Comparison of ENCODE assay signal across 9 mouse cellular contexts in the genomic region with DNA sequence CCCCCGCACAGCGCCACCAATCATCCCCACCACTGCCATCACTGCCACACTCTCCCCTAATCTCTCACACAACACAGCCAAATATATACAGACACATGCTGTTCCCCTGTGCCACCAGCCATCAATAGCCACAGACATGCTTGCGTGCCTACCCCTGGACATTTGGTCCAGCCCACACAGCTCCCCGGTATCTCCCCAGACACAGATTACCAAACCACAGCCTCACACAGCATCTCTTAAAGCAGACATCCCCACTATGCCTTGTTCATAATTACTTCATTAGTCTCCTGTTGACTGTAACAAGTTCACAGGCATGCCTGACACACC. TPM values are rescaled to one million over a fixed set of nuclear protein-coding genes. Genes with fewer than 3 reads are reported as not detected.
DNase-seq lines count a peak whose midpoint lies in the region; ATAC-seq and TF ChIP-seq lines count a peak whose summit lies in the region.
"Had no signal": no experiment of that assay in that cellular context is flagged by ENCODE, and none has a peak within 500 bp of the region (broad histone marks: within the 10 kb centered on the region; RNA-seq: fewer than 3 reads in every experiment).

No protein-coding gene starts in this region.

- peak overlapping the region; percentile 69; the same call in 1 of the 2 replicates for H3K9ac ChIP-seq in heart, embryonic 16.5 days (ENCODE audit: low read length)
- H3K9ac ChIP-seq in midbrain, embryonic 12.5 days (replicated peaks) = no peak overlapping the region

- no peak for DNase-seq in layer of hippocampus, adult 2 months (ENCODE audit: low spot score in 2 of 2)
- no peak for DNase-seq in layer of hippocampus, postnatal 10 days (ENCODE audit: low spot score in 2 of 2)
- no peak for DNase-seq in embryonic facial prominence, embryonic 10.5 days (ENCODE audit: low spot score)
- no peak for DNase-seq in c-Kit-positive CD71-positive TER-119-positive erythroid progenitor cells, embryonic 14.5 days (ENCODE audit: low spot score)
- DNase-seq in gastrocnemius, postnatal 4 days (ENCODE audit: low spot score in 2 of 2) = no peak
- DNase-seq in frontal cortex, postnatal 36 days (ENCODE audit: low spot score in 2 of 2) = no peak
- DNase-seq: kidney, adult 9 months had no signal

- H3K4me3 ChIP-seq in layer of hippocampus, adult 2 months = no peak overlapping the region
- H3K4me3 ChIP-seq in embryonic facial prominence, embryonic 10.5 days = 0 out of 2 replicates have a peak overlapping the region, but pooled peaks have one; percentile 2
- no peak overlapping the region for H3K4me3 ChIP-seq in heart, embryonic 16.5 days (ENCODE audit: low read length)
- no peak overlapping the region for H3K4me3 ChIP-seq in midbrain, embryonic 12.5 days

- H3K27ac ChIP-seq in layer of hippocampus, adult 2 months = peak overlapping the region; percentile 91
- H3K27ac ChIP-seq in embryonic facial prominence, embryonic 10.5 days (replicated peaks) = peak overlapping the region; percentile 82
- peak overlapping the region; percentile 96 for H3K27ac ChIP-seq in heart, embryonic 16.5 days (ENCODE audit: low read length)
- peak overlapping the region; percentile 71; the same call in 1 of the 2 replicates for H3K27ac ChIP-seq in midbrain, embryonic 12.5 days (replicated peaks)

- H3K27me3 ChIP-seq in embryonic facial prominence, embryonic 10.5 days (replicated peaks; ENCODE audit: low read depth, poor library complexity, severe bottlenecking) = peaks cover 61% of the 10 kb centered on the region
- no peaks in the 10 kb centered on the region for H3K27me3 ChIP-seq in heart, embryonic 16.5 days (ENCODE audit: control insufficient read depth, insufficient read depth, low read length)
- H3K27me3 ChIP-seq in midbrain, embryonic 12.5 days = peaks cover 29% of the 10 kb centered on the region

- H3K4me2 ChIP-seq in heart, embryonic 16.5 days (ENCODE audit: low read depth, low read length) = peak overlapping the region; percentile 39; the same call in 1 of the 2 replicates
- no peak overlapping the region for H3K4me2 ChIP-seq in midbrain, embryonic 12.5 days (replicated peaks)

- peaks cover 74% of the 10 kb centered on the region for H3K4me1 ChIP-seq in embryonic facial prominence, embryonic 10.5 days
- H3K4me1 ChIP-seq in heart, embryonic 16.5 days (ENCODE audit: control insufficient read depth, insufficient read depth, low read length) = peaks cover 86% of the 10 kb centered on the region
- H3K4me1 ChIP-seq in midbrain, embryonic 12.5 days = peaks cover 71% of the 10 kb centered on the region

- ATAC-seq in heart, embryonic 16.5 days (replicated peaks; ENCODE audit: extremely low read depth, insufficient read depth, low FRiP score) = no peak
- no peak for ATAC-seq in midbrain, embryonic 12.5 days (ENCODE audit: low FRiP score, low read depth)

- TF ChIP-seq CTCF in layer of hippocampus, adult 2 months (conservative IDR thresholded peaks at IDR 0.05) = no peak

- no peaks in the 10 kb centered on the region for H3K9me3 ChIP-seq in embryonic facial prominence, embryonic 10.5 days
- H3K9me3 ChIP-seq in heart, embryonic 16.5 days (replicated peaks; ENCODE audit: control insufficient read depth, low read length) = no peaks in the 10 kb centered on the region
- H3K9me3 ChIP-seq in midbrain, embryonic 12.5 days = no peaks in the 10 kb centered on the region

- no peaks in the 10 kb centered on the region for H3K36me3 ChIP-seq in embryonic facial prominence, embryonic 10.5 days (replicated peaks)
- H3K36me3 ChIP-seq in heart, embryonic 16.5 days (ENCODE audit: control insufficient read depth, insufficient read depth) = no peaks in the 10 kb centered on the region
- no peaks in the 10 kb centered on the region for H3K36me3 ChIP-seq in midbrain, embryonic 12.5 days

- 91% methylated on average over 4 of the region's 4 CpGs for WGBS in embryonic facial prominence, embryonic 10.5 days
- WGBS in heart, embryonic 16.5 days = 44% methylated on average over 3 of the region's 4 CpGs
- WGBS in midbrain, embryonic 12.5 days = 88% methylated on average over 4 of the region's 4 CpGs

RNA-seq across cellular contexts. Expression of a gene that starts 38.9 kb away (rescaled TPM):
- 10 to 100 TPM; 32.0 to 33.1 TPM for total RNA-seq in layer of hippocampus, adult 2 months (2021)
- 10 to 100 TPM; 42.3 to 42.7 TPM for total RNA-seq in layer of hippocampus, postnatal 10 days (2021)
- 66.7 and 73.0 TPM in 2 replicates for polyA plus RNA-seq in embryonic facial prominence, embryonic 10.5 days (2016; fragmentation: Nextera tagmentation; extraction: Ambion mirVana)
- polyA plus RNA-seq in heart, embryonic 16.5 days (2015; fragmentation: Nextera tagmentation; extraction: Ambion mirVana) = 45.0 and 66.3 TPM in 2 replicates
- 43.5 and 50.0 TPM in 2 replicates for polyA plus RNA-seq in midbrain, embryonic 12.5 days (2016; fragmentation: Nextera tagmentation; extraction: Ambion mirVana)
- total RNA-seq in gastrocnemius, postnatal 4 days (2021) = 100 to 1,000 TPM; 110 TPM
